Mouse (Mus musculus) adrenal gland, adult (tissue): ENCODE data around the gene Wdr46.
"Not testable (repeated sequence)": the region's sequence is repeated elsewhere in the genome, so short reads cannot be mapped to it uniquely, and the experiment has no call there.

Source experiments
- DNase-seq, 2 experiments: peaks; one replicate each; pipeline ENCODE4 v3.0.0; 2022 to 2023; ENCODE audit warnings: low spot score in 1 of 2; ENCODE audit not compliant: inconsistent age in 2 of 2

Gene Wdr46

DNA sequence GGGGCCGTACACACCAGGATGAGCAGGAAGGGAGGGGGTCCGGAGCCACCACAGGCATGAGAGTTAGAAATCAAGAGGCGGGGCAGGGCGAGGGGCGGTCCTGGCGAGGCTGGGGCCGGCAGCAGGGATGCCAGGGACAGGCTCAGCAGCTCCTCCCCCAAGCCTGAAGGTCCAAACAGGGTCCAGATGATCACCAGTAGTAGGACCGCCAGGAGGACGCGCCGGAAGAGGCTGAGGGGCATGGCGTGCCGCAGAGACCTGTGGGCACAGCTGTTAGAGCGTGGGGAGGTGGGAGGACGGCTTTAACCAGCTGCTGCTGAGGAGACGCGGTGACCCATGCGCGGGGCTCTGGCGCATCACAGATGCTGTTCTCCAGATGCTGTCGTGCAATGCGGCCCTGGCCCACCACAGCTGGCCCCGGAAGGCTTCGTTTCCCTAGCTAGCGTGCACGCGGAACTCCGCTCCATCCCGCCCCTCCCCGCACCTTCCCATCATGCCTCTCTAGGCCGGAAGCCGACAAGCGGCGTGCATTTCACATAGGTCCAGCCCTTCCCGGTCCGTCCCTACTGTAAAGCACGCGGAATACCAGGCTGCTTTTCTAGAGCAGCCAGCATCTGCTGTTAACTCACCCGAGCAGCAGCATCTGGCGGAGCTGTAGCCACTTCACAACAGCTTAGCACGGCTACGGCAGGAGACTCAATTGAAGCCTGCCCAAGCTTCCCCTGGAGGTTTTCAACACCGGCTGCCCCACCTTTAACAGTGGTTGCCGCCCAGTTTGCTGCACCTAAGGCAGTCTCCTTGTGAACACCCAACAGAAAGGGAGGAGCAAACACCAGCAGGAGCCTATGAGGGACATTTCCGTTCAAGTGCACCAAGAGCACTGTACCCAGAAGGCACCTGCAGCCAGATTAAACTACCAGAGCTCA is 10.8 kb downstream of the Wdr46 start, which contains the start of gene B3galt4:
Gene B3galt4 (minus strand): TSS at position 468 of the 926 bp plus-strand sequence.
- peak; percentile 90 to 93 for DNase-seq

DNA sequence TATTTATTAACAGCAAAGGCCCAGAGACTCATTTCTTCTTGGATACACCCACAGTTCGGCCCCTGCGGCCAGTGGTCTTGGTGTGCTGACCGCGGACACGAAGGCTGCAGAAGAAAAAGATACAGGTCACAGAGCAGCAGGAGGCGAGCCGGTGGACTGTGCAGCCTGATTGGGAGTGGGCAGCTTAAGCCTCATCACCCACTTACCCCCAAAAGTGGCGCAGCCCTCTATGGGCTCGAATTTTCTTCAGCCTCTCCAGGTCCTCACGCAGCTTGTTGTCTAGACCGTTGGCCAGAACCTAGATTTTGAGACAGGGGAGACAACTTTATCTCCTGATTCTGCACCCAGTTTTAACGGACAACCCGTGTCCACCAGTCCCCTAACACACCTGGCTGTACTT is 11.6 kb downstream of the Wdr46 start:
- DNase-seq: not testable (repeated sequence)

DNA sequence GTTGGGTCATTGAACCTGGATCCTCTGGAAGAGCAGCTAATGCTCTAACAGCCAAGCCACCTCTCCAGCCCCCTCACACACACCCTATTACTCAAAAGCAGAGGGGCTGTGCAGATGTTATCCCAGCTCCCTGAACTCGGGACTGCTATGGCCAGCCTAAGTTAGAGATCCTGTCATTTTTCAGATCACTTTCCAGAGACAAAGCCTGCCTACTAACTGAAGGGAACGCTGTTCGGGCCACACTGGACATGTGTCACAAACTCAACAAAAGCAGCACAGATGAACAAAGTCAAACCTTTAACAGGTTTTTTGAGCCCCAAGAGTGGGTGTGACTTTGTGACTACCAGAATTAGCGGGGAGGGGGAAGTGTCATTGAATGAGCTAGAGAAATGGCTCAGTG is 12.4 kb downstream of the Wdr46 start:
- DNase-seq: no peak

DNA sequence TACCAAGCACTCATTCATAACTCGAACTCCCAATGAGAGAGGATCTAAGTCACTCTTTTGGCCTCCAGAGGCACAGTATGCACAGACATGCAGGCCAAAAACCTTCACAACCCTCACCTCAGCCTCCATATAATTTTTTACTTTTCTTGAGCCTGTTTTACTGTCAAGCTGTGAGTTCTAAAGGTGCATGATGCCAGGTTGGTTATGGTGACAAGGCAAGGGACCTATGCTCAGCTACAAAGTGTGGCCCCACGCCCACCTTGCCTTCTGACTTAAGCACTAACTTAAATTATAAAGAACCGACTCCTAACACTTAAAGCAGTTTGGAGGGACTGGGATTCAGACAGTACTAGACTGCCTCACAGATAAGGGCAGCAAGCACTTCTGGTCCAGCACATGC is 12.8 kb downstream of the Wdr46 start:
- DNase-seq: peak in 1 of 2 experiments; percentile 24

DNA sequence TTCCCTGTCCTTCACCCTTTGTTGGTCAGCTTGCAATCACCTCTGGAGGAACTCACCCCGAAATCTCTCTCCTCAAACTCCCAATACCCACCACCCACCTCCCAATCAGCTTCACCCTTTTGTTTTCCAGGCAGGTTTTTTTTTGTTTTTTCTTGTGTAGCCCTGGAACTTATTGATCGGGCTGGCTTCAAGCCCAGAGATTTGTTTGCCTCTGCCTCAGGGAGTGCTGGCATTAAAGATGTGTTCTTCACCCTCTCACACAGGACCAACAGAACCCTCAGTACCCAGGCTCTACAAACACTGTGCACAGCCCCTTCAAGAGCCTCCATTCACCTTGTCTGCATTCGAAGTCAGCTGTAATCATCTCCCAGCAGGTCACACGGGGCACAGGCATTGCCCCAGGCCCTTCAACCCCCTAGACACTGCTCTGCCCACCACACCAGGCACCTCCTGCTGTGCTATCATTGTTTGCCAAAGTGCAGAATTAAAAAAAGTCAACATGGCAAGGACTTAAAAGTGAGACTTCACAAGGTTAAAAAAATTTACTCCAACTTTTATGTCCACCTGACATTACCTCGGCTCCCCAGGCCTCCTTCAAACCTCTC is 13.6 kb downstream of the Wdr46 start:
- DNase-seq: peak in 1 of 2 experiments; percentile 35

DNA sequence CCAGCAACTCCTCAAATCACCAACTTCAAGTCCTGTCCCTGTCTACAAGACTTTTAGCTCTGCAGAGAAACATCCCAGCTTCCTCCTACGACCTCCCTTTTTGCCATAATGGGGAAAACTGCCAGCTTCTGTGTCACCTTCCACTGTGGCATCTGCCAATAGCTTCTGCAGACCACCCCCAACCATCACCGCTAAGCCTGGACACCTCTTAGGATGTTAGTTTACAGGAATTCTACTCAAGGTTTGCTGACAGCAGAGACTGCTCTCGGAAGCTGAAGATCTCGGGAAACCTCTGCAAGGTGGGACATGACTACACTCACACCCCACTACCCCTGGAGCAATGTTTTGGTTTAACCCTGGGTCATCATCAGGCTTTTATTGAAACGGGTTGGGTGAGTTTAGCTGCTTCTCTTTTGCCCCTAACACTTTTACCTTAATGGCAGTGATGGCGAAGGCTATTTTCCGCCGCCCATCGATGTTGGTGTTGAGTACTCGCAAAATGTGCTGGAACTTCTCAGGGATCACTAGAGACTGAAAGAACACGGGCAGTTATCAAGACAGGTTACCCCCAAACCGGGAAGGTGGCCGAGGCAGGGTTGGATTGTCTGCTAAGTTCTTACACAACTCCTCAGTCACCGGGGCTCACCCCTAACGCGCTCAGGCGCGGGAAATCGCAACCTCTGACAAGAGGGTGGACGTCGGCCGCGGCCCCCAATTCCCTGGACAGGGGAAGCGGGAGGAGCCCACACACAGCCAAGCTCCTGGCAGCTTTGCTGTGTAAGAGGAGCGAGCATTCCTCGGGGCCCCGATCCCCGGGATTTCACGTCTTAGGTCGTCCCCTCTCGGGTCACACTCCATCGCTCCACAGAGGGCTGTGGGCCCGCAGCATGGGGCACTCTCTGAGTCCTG is 14.4 kb downstream of the Wdr46 start:
- DNase-seq: peak in 1 of 2 experiments; percentile 36

DNA sequence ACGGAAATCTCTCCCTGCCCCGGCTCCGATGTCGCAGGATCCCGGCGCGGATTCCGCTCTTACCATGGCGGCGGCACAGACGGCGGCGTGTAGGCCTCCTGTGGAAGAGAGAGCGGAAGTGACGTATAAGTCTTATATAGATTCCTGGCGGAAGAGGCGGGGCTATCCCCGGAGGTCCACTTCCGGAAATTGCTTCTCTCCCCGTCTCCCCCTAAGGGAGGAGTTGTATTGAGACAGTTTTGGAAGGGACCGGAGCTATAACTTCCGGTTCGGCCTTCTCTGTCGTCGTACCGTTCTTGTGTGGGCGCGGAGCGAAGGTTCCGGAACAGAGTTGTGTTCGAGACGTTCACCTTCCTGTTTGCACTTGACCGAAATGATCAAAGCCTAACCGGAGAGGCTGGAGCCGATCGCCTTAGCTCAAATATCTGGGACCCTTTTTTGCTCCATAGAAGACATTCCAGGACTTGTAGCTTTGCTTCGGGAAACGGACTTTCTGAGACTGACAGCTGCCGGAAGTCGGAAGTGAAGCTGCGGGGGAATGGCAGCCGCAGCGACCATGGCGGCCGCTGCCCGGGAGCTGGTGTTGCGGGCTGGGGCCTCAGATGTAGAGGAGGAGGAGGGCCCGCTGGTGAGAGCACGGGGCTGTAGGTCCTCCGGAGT is 15.2 kb downstream of the Wdr46 start, which contains the start of the genes Vps52 and Rps18:
Gene Vps52 (plus strand): TSS at position 258 of the 660 bp plus-strand sequence.
Gene Rps18 (minus strand): TSS at position 447 of the 660 bp plus-strand sequence.
- peak; percentile 97 to 99 for DNase-seq

DNA sequence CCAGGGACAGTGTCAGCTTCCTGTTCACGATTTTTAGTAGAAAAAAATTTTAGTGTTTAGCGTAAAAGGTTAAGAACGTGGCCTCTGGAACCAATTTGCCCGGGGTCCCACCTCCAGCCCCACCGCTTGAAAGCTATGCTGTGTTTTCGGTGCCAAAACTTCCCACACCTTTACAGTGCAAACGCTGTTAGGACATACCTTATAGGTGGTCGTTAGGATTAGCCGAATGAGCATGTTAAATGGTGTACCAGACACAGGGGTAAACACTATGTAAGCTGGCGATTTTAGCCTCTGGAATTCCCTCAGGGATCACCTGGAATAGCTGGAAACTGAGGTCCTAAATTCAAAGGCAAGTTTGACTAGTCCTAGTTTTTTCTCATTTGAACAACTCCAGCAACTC is 15.9 kb downstream of the Wdr46 start:
- no peak for DNase-seq

DNA sequence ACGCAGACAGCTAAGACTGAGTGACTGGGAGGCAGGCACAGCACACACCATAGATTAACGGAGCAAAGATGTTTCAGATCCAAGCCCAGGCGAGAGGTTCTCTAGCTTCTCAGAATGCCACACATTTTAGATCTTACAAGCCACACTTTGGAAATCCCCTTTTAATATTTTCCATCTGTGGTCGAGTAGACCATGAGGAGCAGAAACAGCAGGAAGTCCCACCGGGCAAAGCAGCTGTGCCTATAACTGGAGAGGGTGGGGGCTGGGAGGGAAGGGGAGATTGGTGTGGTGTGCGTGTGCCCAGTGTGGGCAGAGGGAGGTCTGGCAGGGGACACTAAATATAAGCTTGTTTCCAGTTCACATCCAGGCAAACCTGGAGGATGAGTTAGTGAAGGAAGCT is 17.0 kb downstream of the Wdr46 start:
- DNase-seq: peak in 1 of 2 experiments; percentile 22

DNA sequence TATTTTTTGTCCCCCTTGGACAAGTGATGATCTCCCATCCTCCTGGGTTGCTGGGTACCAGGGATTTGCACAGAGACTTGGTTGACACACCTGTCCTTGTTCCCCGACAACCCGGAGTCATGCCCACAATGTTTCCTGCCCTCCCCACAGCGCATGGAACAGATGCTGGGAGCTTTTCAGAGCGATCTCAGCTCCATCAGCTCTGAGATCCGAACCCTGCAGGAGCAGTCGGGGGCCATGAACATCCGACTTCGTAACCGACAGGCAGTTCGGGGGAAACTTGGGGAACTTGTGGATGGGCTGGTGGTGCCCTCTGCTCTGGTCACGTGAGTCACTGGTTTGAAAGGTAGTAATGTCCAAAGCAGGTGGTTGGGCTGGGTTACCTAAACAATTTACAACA is 18.0 kb downstream of the Wdr46 start:
- DNase-seq: peak in 1 of 2 experiments; percentile 31

DNA sequence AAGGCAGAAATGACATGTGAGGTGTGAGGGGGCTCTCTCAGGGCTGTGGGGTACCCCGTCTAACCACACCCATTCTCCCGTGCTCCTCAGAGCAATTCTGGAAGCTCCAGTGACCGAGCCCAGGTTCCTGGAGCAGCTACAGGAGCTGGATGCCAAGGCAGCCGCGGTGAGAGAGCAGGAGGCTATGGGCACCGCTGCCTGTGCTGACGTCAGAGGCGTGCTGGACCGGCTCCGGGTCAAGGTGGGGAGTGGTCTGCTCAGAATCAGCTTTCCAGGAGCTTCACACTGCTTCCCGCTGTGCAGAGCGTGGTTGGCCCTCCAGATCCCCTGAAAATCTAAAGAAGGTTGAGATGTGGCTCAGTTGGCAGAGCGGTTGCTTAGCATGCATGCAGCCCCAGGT is 18.7 kb downstream of the Wdr46 start:
- peak in 1 of 2 experiments; percentile 25 for DNase-seq

DNA sequence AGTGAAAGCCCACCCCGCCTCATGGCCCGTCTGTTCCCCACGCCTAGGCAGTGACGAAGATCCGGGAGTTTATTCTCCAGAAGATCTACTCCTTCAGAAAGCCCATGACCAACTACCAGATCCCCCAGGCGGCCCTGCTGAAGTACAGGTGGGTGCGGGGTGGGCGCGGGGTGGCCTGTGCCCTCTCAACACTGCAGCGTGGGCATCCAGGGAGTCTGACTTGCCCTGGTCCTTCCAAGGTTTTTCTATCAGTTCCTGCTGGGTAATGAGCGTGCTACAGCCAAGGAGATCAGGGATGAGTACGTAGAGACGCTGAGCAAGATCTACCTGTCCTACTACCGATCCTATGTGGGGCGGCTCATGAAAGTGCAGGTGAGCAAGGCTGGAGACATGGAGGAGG is 19.5 kb downstream of the Wdr46 start:
- DNase-seq: peak in 1 of 2 experiments; percentile 20

DNA sequence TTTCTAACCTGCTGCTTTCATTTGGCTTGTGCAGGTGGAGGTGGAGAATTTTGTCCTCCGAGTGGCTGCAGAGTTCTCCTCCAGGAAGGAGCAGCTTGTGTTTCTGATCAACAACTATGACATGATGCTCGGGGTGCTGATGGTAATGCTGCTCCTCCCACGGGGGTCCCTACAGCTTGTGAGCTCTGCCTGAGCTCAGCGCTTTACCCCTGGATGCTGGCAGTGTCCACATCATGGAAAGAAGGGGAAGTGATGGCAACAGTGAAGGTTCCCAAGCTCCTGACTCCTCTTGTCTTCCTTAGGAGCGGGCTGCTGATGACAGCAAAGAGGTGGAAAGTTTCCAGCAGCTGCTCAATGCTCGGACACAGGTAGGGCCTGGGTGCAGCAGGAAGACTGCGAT is 22.4 kb downstream of the Wdr46 start:
- no peak for DNase-seq

DNA sequence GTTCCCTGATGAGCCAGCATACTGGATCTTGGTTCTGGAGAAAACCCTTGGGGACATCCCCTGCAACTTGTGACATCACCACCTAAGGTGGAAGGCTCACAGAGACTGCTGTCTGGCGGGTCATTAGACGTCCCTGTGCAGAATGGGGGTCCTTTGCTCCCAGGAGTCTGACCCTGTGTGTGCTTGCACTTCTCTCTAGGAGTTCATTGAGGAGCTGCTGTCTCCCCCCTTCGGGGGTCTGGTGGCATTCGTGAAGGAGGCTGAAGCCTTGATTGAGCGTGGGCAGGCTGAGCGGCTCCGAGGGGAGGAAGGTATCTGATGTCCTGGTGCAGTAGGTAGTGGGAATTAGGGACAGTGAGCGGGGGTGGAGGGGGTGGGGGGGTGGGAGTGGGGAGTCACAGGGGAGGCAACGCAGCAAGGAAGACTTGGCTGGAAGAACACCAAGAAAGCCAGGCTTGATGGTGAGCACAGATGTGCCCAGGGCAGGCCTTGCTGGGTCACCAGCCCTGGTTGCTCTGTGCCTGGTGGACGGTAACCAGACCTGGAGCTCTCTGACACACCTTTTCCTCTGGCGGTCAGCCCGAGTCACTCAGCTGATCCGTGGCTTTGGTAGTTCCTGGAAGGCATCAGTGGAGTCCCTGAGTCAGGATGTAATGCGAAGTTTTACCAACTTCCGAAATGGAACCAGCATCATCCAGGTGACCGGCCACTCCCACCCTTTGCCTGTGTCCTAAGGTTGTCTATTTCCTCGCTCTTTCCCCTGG is 24.8 kb downstream of the Wdr46 start:
- DNase-seq: peak in 1 of 2 experiments; percentile 33

DNA sequence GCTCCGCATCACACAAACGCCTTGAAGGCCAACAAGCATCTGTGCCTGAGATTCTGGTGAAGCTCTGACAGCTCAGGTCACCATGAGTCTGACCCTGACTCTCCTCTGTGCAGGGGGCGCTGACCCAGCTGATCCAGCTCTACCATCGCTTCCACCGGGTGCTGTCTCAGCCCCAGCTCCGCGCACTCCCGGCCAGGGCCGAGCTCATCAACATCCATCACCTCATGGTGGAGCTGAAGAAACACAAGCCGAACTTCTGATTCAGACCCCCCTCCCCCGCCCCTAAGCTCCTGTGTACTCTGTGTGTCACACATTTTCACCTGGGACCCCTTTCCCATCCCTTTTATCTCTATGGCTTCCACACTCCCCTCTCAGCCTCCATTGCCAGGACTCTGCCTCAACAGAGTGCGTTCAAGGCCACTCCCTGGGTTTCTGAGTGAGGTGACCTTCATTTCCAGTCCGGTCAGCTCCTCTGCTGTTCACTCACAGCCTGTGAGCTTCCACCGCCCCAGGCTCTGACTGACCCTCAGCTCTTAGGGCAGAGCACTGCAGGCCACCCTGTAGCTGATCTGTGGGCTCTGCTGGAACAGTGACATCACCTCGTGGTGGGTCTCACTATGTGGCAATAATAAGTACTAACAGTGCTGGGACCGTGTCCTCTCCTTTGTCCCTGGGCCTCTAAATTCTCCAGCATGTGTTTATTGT is 25.5 kb downstream of the Wdr46 start:
- peak; percentile 74 to 82 for DNase-seq

DNA sequence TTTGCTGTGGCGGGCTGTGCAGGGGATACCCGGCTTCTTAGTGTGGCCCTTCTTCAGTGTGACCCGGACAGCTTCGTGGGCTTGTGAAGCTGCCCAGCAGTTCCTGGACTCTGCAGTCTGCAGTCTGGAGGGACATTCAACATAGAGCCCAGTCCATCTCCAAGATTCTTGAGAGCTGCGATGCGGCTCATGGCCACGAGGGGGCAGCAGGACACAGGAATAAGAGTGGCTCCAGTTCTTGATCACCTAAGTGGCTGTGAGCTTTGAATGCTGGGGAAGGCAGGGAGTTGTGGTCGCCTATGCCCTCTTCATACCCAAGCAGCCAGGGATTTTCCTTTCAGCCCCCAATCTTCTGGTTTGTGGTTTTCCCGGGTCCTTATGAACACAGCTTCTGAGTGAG is 28.0 kb downstream of the Wdr46 start:
- DNase-seq: peak; percentile 72 to 92

DNA sequence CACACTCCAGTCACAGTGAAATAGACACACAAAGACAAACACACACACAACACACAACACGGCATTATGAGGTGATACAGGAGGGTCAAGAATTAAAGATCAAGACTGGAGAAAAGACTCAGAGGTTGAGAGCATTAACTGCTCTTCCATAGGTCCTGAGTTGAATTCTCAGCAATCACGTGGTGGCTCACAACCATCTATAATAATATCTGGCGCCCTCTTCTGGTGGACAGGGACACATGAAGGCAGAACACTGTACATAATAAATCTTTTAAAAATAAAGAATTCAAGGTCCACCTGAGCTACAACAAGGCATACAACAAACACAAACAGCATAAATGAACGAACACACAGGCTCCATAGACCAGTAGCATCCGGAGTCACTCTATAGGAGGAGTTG is 28.5 kb downstream of the Wdr46 start:
- DNase-seq: peak in 1 of 2 experiments; percentile 67

DNA sequence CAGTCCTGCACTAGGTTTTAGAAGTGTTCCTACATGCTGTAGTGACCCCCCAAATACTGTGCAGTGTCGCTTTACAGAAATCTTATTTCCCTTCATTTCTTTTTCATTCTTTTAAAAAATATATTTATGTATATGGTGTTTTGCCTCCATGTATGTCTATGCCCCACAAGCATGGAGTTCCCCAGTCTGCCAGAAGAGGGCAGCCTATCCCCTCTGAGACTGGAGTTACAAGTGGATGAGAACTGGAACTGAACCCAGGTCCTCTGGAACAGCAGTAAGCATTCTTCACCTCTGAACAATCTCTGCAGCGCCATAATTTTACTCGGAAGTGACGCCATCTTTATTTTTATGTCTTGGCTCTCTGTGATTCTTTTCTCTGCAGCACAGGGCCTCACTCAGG is 28.9 kb downstream of the Wdr46 start:
- no peak for DNase-seq

DNA sequence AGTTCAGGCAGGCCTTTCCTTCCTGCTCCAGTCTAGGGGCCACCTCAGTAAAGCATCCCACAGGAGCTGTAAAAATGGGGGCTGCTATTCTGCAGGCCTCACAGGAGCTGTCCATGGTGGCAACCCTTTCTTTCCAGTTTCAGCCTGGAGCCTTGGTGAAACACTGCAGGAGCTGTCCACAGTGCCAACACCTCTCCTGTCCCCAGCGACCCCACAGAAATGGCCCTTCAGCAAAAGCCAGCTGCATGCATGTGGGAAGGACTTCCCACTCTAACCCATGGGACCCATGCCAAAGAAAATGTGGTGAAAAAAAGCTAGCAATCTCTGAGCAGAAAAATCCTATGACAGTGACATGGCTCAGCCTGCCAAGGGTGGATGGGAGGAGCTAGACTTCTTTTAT is 32.2 kb downstream of the Wdr46 start:
- peak in 1 of 2 experiments; percentile 38 for DNase-seq
